Mouse (Mus musculus) kidney, postnatal 25 days (tissue): Measurements from ENCODE around the gene Ap1m1.

Source experiments
- DNase-seq, 2 experiments: peaks; one replicate each; pipeline ENCODE4 v3.0.0; 2021; ENCODE audit warnings: mixed read lengths in 2 of 2

Gene Ap1m1

DNA sequence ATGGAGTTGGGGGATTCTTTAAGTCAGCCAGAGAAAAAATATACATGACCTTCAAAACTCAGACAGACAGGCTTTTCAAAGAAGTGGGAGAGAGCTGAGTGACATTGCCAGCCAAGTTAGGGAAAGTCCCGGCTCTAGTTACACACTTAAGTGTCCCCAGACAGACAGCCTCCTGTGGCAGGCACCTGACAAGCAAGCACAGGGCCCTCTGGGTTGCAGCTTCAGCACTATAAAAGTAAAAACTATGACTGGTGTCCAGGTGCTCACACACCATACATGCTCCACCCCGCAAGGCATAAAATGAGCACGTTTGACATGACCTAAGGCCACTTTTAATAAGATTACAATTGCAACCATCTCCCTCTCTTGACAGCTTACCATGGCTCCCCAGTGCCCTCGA, 20.8 kb downstream of the Ap1m1 start:
- DNase-seq = no peak

DNA sequence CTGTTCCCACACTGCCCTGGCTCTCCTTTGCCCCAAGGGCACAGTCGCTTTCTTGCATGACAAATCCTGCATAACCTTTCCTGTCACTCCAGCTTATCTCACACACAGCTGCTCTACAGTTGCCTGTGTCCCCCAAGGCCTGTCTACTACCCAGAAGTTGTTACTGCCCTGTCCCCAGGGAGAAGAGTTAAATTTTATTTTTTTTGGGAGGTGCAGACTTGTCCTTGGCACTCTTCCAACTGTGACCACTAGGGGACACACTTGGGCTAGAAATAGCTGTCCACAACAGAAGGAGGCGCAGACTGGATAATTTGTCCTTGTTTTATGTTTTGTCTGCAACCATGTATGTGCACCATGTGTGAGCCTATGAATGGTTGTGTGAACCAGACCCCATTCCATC, 21.2 kb downstream of the Ap1m1 start:
- DNase-seq = peak; percentile 50 to 63

DNA sequence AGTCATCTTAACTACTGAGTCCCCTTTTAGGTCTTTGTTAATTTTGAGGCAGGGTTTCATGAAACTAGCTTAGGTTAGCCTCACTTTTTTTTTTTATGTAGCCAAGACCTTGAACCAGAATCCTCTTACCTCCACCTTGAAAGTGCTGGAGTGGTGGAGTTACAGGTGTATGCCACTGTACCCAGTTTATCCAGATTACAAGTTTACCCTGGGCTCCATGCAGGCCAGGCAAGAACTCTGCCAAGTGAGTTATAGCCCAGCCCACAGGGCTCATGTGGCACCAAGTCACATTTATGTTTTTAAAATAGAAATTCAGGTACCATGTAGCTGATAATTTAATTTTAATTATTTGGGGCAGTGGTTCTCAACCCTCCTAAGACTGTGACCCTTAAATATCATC, 21.6 kb downstream of the Ap1m1 start:
- DNase-seq = no peak

DNA sequence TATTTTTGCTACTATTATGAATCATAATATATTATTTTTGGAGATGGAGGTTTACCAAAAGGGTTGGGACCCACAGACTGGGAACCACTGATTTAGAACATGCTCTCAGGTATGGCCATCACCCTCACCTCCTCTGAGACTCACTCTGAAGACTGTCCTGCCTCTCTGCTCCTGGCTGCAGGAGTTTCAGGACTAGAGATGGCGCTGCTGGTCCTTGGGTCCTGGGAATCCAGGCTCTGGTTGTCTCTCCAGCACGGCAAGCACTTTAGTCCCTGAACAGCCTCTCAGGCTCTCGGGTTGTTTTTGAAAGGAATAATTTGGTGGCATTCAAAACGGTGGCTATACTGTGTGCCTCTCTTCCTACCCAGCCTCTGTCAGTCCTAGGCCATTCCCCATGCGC, 22.1 kb downstream of the Ap1m1 start:
- DNase-seq = peak; percentile 52 to 58

DNA sequence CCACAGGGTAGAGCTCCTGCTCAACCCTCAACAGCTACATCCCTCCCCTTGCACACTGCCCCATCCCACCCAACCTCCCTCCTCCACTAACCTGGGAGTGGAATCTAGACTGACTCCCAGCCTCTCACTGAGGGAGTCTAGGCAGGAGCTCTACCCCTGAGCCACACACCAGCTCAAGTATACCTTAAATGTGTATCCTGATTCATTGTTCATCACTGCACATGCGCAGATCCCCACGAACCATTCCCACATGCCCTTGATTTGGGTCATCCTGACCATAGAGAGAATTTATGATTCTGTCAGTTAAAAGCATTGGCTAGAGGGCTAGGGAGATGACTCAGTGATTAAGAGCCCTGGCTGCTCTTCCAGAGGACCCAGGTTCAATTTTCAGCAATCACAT, 22.9 kb downstream of the Ap1m1 start:
- DNase-seq = no peak

DNA sequence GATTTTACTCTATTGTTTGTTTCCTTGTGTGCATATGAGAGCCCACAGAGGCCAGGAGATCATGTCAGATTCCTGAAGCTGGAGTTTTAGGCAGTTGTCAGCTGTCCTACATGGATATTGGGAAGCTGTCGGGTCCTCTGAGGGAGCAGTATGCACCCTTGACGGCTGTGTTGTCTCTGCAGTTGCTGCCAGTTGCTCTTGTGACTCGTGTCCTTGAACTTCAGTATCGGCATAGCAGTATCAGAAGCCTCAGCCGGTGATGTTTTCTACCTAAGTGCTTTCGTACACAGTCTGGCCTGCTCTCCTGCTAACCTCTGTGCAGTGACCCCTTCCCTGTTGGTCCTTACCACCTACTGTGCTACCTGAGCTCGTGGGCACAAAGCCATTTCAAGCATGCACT, 23.6 kb downstream of the Ap1m1 start:
- DNase-seq = no peak

DNA sequence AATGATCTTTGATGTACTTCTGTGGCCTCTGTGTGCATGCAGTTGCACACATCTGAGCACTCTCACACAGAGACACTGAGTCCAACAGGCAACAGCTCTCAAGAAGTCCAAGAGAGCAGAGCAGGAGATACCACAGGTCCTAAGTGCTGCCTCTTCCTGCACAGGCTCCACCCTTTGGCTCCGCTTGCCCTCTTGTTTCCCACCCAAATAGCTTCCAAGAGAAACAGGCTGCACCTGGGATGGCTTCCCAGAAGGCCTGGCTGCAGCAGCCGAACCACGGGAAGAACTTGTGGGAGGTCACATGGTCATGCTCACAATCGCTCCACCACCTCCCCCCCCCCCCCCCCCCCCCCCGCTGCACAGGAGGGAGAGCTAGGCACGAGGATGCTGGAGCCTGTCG, 25.5 kb downstream of the Ap1m1 start:
- peak; percentile 68 to 89 for DNase-seq

DNA sequence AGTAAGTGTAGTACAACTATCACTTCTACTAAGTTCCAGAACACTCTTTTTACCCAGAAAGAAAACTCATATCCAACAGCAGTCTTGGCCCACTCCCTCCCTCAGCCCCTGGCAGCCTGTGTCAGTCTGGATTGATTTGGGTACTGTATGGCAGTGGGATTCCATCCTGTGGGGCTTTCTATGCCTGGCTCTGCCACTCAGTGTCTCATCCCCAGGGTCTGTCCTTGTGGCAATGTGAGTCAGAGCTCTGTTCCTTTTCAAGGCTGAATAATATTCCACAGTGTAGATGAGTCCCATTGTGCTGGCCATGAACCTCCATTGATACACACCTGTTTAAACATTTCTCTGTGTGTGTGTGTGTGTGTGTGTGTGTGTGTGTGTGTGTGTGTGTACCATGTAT, 26.9 kb downstream of the Ap1m1 start:
- DNase-seq = no peak

DNA sequence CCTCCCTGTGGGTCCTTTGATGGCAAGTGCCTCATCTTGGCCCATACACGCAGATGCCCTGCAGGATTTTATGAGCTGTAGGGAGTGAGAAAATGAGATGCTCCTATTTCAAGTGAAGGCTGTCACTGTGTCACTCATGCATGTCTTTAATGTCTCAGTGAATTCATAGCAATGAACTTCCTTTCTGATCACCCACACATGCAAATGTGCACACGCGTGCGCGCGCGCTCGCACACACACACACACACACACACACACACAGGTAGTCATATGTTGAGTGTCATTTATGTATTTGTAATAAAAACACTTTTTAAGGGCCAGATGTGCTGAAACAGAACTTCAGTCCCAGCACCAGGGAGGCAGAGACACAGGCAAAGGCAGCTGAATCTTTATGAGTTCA, 27.3 kb downstream of the Ap1m1 start:
- DNase-seq = no peak

DNA sequence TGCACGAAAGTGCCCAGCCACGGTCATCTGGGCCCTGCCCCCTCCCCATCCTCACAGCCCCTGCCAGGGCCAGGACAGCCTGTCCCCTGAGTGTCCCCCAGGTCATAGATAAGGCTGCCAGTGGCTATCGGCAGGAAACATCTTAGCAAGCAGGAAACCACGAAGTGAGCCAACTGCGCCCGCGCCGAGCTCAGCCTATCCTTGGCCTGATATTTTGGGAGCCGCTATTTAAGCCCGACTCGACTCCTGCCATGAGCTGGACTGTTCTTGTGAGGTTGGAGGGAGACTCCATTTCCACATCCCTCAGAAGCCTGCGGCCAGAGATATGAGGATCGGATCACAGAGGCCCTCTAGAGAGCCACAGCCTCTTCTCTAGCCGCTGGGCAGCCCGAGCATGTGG, 28.5 kb downstream of the Ap1m1 start:
- DNase-seq = peak; percentile 85 to 92

DNA sequence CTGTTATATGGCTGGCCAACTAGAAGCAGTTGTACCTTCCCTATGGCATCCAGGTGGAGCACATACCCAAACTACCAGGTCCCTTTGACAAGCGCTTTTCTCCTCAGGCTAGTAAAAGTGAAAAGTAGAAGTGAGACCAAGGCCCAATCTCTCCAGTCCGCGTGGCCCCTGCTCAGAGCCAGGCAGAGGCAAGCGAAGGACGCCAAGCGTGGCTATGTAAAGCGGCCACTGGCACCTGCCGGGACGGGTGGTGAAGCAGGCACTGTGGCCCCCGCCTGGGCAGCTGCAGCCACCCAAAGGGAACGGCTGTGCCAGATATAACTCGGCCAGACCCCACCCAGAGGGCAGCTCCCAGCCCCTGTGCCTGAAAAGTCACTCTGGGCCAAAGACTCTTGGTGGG, 30.8 kb downstream of the Ap1m1 start:
- DNase-seq = no peak

DNA sequence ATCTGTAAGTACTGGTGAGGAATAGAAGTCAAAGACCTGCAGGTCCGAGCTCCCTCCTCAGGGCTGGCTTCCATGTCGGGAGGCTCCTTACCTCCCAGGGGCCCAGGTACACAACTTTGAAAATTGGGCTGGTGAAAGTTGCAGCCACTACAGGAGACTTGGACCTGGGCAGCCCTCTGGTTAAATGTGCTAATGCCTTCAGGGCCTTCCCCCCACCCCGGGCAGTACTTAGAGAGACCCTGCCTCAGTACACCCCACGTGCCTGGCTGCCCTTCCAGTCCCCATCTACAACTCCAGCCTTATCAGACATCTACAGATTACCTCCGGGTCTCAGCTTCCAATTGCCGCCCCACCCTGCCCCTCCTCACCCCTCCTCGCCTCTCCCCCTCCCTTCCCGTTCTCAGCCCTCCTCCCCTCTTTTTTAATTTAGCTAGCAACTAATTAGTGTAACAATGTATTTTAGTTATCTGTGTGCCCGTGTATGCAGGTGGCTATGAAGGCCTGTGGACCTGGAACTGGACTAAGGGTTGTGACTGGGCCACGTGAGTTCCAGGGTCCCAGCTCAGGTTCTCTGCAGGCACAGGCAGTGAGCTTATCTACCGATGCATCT, 31.3 kb downstream of the Ap1m1 start:
- DNase-seq = no peak

DNA sequence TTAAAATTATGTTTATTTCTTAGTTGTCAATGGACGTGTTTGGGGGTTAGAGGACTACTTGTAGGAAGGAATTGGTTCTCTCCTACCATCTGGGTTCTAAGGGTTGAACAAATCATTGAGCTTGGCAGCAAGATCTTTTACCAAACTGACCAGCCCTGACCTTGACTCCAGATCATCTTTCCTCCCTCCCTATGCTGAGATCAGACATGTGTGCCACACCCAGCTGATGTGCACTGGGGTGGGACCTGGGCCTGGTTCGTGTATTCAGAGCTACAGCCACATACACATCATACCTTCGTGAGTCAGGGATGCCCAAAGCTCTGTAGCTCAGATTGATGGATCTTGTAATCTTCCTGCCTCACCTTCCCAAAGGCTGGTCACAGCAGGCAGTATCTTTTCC, 31.9 kb downstream of the Ap1m1 start:
- DNase-seq = no peak

DNA sequence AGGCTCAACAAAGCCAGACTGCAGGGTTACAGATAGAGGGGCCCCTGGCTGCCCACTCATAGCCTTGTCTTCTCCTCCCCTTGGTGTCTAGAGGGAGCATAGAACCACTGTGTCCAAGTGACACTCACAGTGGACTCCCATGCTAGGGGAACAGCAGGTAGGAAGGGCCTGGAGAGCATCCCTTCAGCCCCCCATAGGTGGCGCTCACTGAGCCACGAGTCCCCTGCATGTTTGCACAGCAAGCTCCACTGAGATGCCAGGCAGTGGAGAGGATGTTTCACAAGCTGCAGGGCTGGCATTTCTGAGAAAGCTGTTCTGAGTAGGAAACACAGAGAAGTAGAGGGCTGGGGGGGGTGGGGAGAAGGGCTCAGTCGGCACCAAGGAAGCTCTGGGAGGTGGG, 32.5 kb downstream of the Ap1m1 start:
- peak; percentile 75 to 79 for DNase-seq

DNA sequence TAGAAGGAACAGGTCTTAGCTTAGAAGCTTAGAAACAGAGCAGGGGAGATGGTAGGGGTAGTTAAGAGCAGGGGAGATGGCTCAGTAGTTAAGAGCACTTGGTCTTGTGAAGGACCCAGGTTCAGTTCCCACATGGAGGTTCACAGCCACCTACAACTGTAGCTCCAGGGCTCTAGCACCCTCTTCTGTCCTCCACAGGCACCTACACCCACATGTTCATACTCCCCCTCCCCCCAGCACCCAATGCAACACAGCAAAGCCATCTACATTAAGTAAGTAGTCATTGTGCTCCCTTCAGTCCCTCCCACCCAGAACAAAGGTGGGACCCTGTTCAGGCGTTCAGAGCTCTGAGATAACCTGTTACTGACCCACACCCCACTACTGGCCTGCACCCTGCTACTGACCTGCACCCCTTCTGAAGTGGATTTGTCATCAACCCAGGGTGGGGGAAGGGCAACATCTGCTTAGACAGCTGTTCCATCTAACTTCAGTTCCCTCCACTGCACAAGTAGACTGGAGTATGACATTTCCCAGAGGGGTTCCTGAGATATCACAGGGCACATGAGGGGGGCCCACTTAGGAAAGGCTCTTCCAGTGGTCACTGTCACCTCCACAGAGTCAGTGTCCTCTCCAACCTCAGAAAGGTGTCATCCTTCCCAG, 33.4 kb downstream of the Ap1m1 start:
- no peak for DNase-seq

DNA sequence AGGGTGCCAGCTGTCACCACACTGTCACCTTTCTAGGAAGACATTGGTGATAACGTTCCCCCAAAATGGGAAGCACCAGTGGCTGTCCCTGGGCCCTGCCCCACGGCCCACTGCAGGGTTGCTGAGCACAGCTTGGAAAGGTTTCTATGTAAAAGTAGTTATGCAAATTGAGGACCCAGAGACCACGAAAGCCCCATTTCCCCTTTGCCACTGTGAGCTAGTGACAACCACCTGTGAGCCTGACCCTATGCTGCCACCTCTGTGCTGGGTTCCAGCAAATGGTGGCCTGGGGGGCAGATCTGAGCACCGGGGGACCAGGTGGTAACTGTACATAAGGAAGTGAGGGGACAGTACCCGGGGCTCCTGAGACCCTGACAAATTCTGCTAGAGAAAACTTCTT, 34.0 kb downstream of the Ap1m1 start:
- DNase-seq = no peak

DNA sequence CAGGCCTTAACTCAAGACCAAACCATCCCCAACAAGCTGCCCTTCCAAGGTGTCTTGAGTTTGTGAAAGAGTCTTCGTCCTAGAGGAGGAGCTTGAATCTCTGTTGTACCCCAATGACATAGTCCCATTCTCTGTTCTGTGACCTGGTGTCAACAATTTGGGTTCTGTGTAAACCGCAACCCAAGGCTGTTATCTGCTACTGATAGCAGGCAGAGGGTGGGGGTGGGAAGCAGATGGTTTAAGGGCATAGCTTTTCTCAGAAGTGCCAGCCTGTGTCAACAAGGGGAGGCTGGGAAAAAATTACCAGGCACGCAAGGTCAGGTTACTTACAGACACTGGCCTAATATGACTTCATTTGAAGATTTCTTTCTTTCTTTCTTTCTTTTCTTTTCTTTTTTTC, 37.4 kb downstream of the Ap1m1 start:
- DNase-seq = no peak

DNA sequence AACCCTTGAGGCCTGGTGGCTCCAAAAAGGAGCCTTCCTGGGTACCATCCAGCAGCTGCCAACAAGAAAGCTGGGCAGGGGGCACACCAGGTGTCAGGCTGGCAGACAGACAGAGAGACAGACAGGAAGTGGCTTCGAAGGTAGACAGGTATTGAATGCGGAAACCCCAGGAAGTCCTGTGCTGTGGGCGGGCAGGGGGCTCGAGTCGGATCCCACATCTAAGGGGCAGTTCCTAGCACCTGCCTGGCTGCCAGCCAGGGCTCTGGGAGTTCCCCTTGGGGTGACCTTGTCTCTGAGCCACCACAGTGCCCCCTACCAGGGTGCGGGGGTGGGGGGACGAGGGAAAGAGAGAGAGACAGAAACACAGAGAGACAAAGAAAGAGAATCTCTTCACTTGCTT, 39.3 kb downstream of the Ap1m1 start:
- DNase-seq = no peak

DNA sequence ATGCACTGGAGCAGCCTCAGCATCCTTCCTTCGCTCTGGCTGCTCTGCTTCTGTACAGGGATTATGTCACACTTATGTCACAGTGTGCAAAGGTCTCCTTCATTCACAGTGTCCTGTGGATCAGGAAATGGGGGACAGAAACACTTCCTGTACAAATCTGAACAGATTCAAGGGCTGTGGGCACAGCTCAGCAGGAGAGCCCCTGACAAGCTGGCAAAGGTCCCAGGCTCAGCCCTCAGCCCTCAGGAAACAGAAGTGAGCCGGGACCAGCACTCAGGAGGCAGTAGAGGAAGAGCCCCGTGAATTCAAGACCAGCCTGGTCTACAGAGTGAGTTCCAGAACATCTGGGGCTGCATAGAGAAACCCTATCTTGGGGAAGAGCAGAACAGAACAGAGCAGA, 41.8 kb downstream of the Ap1m1 start:
- peak; percentile 66 to 86 for DNase-seq

DNA sequence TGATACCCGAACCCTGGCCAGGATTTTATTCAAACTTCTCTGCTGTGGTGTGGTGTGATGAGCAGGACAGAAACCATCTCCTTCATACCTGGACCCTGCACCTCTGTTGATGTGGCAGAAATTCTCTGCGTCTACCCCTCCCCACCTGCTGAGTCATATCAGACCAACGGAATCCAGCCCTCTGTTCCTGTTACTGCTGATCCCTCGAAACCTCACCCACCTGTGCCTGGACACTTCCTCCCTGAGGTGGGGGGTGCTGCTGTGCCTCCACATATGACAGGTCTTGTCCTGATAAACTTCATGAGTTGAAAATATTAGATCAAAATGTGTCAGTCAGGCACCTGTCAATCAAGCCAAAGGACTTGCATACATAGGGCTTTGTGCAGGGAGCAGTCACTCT, 45.5 kb downstream of the Ap1m1 start:
- no peak for DNase-seq

DNA sequence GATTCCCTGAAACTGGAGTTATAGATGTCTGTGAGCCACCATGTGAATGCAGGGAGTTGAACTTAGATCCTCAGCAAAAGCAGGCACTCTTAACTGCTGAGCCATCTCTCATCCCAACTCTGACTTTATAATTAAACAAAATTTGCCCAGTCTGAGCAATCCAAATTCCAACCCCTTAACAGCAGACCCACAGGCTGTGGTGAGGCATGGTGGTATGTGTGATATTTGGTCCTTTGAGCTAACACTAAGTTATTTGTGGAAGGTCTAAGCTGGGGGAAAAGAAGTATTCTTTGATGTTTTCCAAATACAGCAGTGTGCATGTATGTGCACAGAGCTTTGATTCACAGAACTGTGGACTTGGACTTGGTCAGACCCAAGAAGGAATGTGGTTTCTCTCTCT, 49.2 kb downstream of the Ap1m1 start:
- DNase-seq = no peak

DNA sequence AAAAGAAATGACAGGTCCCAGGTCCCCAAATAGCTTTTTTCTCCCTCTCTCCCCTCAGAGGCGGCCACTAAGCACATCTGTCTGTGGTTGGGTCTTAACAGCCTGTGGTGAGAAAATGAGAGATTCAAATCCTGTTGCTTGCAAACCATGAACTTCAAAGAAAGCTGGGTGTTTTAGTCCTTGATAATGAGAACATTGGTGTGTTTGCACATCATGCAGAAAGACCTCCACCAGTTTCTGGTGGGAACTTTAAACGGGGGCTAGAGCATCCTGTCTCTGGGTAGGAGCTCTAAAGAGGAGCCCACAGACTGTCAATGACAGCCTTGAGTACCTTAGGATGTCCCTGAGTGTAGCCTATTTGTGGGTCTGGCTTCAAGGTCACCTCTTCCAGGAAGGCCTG, 51.3 kb downstream of the Ap1m1 start:
- DNase-seq = no peak

DNA sequence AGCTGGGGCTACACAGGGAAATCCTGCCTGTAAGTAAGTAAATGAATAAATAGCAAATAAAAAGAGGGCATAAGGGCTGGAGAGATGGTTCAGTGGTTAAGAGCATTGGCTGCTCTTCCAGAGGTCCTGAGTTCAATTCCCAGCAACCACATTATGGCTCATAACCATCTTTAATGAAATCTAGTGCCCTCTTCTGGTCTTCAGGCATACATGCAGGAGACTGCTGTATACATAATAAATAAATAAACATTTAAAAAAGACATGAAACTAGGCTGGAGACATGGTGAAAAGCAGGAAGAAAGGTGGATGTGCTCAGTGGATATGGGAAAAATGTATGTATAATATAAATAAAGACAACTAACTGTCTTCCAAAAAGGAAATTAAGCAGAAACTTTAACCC, 53.5 kb downstream of the Ap1m1 start:
- no peak for DNase-seq

DNA sequence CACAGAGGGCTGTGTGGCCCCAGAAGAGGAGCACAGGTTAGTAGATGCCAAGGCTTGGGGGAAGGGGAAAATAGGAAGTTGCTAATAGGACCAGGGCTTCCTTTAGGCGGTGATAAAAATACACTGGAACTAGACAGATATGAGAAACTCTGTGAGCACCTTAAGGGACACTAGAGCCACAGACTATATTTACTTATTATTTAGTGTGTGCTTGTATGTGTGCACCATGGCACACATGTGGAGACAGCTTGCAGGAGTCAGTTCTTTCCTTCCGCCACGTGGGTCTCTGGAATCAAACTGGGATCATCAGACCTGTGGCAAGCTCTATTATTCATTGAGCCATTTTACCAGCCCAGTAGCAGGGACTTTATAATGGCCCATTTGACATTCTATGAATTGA, 55.3 kb downstream of the Ap1m1 start:
- DNase-seq = no peak

DNA sequence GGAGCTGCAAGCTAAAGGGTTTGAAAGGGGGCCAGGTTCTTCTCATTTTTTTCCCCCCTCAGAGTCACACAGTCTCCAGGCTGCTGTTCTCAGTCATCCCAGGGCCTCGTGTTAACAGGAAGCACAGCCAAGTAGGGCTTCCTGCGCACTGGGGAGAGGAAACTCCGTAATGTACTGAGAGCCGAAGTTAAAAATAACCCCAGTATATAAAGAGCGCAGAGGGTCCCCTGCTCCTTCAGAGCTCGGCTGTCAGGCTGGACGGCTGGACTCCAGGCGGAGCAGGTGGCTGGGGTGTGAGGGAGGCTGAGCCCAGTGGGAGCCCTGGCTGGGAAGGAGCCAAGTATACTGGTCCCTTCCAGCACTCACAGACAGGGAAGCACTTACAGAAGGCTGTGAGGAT, 55.9 kb downstream of the Ap1m1 start:
- DNase-seq = peak; percentile 83 to 93
